Mouse (Mus musculus): ENCODE results near the gene Bcl2l1. TPM values are rescaled to one million over a fixed set of nuclear protein-coding genes. Genes with fewer than 3 reads are reported as not detected.
A peak's percentile ranks its signal among the peaks of the same experiment; 100 is the strongest.

Bcl2l1 gene
- total RNA-seq, 2 experiments from 2014 or later, result 129 to 134 TPM

- Histone ChIP-seq H3K27ac (no peak overlapping the region), H3K4me3 (no peak overlapping the region)
- TF ChIP-seq CTCF (conservative IDR thresholded peaks at IDR 0.05), result no peak
- DNase-seq (ENCODE audit: low spot score in 2 of 2), result no peak
Observed at GRCm38 (mm10) chr2:152772231-152772630, 59.3 kb downstream of the Bcl2l1 start.

GRCm38 (mm10) chr2:152771571-152771970 lies 60.0 kb downstream of the Bcl2l1 start:
- no peak for TF ChIP-seq CTCF (conservative IDR thresholded peaks at IDR 0.05)
- Histone ChIP-seq H3K4me3 (no peak overlapping the region), H3K27ac (no peak overlapping the region)
- no peak for DNase-seq (ENCODE audit: low spot score in 2 of 2)

DNA sequence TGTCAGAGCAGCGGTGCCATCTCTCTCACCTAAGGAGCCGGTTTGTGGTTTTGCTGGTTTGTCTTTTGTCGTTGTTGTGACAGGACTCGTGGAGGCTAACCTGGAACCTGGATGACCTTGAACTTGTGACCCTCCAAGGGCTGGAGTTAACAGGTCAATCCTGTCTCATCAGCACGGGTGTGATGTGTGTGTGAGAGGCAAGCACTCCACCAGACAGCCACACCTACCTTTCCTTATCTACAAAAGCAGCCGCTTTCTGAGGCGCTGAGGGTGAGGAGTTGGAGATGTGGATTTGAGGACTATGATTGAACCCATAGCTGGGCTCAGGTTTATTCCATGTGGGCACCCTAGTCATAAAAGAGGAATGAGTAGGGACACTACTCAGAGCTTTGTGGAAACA lies 61.9 kb downstream of the Bcl2l1 start:
- Histone ChIP-seq H3K27ac (no peak overlapping the region), H3K4me3 (no peak overlapping the region)
- no peak for DNase-seq (ENCODE audit: low spot score in 2 of 2)
- TF ChIP-seq CTCF (conservative IDR thresholded peaks at IDR 0.05), result no peak

- Histone ChIP-seq H3K4me3 (no peak overlapping the region), H3K27ac (no peak overlapping the region)
- DNase-seq (ENCODE audit: low spot score in 2 of 2), result no peak
- TF ChIP-seq CTCF (conservative IDR thresholded peaks at IDR 0.05), result peak; percentile 76
Observed at GRCm38 (mm10) chr2:152767618-152768271, 63.8 kb downstream of the Bcl2l1 start.

GRCm38 (mm10) chr2:152766387-152767123 lies 65.0 kb downstream of the Bcl2l1 start:
- peak; percentile 76 to 92 for DNase-seq (ENCODE audit: low spot score in 2 of 2)
- Histone ChIP-seq H3K27ac (no peak overlapping the region), H3K4me3 (no peak overlapping the region)
- TF ChIP-seq CTCF (conservative IDR thresholded peaks at IDR 0.05), result peak; percentile 90

DNA sequence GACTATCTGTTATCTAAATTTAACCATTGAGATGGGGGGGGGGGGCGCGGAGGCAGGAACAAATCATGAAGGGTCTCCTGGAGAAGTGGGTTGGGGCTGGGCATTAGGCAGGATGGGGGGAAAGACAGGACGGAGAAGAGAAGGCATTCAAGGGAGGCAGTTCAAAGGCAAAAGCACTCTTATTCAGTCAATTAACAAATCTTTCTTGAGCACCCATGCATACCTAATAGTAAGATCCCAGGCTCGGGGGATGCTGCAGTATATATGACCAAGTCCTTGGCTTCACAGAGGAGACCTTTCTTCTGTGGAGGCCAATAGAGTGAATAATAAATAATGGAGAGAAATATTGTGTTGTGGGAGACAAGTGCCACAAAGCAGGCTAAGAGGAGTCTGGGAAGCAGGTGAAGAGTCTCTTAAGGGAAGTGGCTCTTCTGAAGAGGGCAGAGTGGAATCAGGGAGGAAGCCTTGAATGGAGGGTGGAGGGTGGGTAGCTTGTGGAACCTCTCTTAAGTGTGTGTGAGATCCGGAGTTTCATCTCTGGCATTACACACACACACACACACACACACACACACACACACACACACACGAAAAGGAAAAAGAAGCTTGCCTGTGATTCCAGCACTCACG lies 66.4 kb downstream of the Bcl2l1 start:
- DNase-seq (ENCODE audit: low spot score in 2 of 2), result no peak
- TF ChIP-seq CTCF (conservative IDR thresholded peaks at IDR 0.05), result no peak
- no peak overlapping the region for H3K27ac ChIP-seq
- H3K4me3 ChIP-seq, result no peak overlapping the region

- no peak for TF ChIP-seq CTCF (conservative IDR thresholded peaks at IDR 0.05)
- Histone ChIP-seq H3K4me3 (no peak overlapping the region), H3K27ac (no peak overlapping the region)
- no peak for DNase-seq (ENCODE audit: low spot score in 2 of 2)
Observed at GRCm38 (mm10) chr2:152764172-152765044, 67.1 kb downstream of the Bcl2l1 start.

DNA sequence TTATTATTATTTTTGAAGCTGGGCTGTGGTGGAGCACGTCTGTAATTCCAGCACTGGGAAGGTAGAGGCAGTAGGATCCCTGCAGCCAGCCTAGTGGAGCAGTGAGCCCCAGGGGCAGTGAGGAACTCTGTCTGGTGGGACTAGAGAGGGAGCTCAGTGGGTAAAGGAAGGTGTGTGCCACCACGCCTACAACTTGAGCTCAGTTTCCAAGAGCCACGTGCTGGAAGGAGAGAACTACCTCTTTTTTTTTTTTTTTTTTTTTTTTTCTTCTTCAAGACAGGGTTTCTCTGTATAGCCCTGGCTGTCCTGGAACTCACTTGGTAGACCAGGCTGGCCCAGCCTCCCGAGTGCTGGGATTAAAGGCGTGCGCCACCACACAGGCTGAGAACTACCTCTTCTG lies 68.2 kb downstream of the Bcl2l1 start:
- H3K4me3 ChIP-seq, result no peak overlapping the region
- H3K27ac ChIP-seq, result no peak overlapping the region
- no peak for DNase-seq (ENCODE audit: low spot score in 2 of 2)
- TF ChIP-seq CTCF (conservative IDR thresholded peaks at IDR 0.05), result no peak

DNA sequence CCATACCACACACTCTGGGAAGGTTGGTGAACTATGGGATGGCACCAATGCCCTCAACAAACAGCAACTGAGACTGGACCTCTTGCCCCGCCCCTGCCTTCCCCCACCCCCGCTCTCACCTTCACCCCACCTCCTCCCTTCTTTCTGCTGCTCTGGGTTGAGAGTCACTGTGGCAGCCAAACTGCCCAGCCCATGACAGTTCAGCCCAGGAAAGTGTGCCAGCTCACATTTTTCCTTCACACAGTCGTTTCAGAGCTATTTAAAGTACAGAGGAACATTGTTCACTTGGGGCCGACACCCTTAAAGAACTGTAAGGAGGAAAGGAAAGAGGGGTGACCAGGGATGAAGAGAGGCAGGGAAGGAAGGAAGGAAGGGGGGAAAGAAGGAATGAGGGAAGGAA lies 73.2 kb downstream of the Bcl2l1 start:
- Histone ChIP-seq H3K27ac (no peak overlapping the region), H3K4me3 (no peak overlapping the region)
- no peak for DNase-seq (ENCODE audit: low spot score in 2 of 2)
- TF ChIP-seq CTCF (conservative IDR thresholded peaks at IDR 0.05), result no peak

GRCm38 (mm10) chr2:152757478-152757877 lies 74.0 kb downstream of the Bcl2l1 start:
- H3K4me3 ChIP-seq, result no peak overlapping the region
- DNase-seq (ENCODE audit: low spot score in 2 of 2), result no peak
- no peak for TF ChIP-seq CTCF (conservative IDR thresholded peaks at IDR 0.05)
- no peak overlapping the region for H3K27ac ChIP-seq

GRCm38 (mm10) chr2:152756474-152757393 lies 74.8 kb downstream of the Bcl2l1 start:
- no peak for TF ChIP-seq CTCF (conservative IDR thresholded peaks at IDR 0.05)
- DNase-seq (ENCODE audit: low spot score in 2 of 2), result no peak
- no peak overlapping the region for H3K27ac ChIP-seq
- no peak overlapping the region for H3K4me3 ChIP-seq

All from layer of hippocampus, adult 2 months (tissue).